ENCODE assay signal across 14 mouse cellular contexts in the genomic region with DNA sequence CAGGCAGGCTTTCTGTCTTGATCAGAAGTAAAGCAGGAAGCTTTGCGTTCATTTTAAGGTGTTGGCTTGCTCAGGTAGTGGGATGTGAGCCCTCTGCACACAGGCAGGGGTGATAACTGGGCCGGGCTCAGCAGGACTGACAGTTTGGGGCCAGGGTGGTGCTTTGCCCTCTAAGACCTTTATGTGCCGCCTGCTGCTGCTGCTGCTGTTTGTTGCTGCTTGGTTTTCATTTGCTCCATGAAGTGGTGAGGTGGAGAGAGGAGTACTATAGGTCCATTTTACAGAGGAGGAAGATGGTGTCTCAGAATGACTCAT. TPM values are rescaled to one million over a fixed set of nuclear protein-coding genes. Genes with fewer than 3 reads are reported as not detected.
DNase-seq lines count a peak whose midpoint lies in the region; ATAC-seq and TF ChIP-seq lines count a peak whose summit lies in the region.
"Had no signal": no experiment of that assay in that cellular context is flagged by ENCODE, and none has a peak within 500 bp of the region (broad histone marks: within the 10 kb centered on the region; RNA-seq: fewer than 3 reads in every experiment).

No protein-coding gene starts in this region.

- H3K4me3 ChIP-seq in hindbrain, embryonic 10.5 days = no peak overlapping the region
- no peak overlapping the region for H3K4me3 ChIP-seq in hindbrain, embryonic 12.5 days
- no peak overlapping the region for H3K4me3 ChIP-seq in embryonic facial prominence, embryonic 10.5 days
- H3K4me3 ChIP-seq in intestine, embryonic 15.5 days (replicated peaks) = no peak overlapping the region
- no peak overlapping the region for H3K4me3 ChIP-seq in liver, postnatal 0 days (ENCODE audit: low read depth, low read length)
- H3K4me3 ChIP-seq: limb, embryonic 15.5 days; myocyte had no signal

- DNase-seq in hindbrain, embryonic 10.5 days (ENCODE audit: low spot score) = no peak
- DNase-seq in embryonic facial prominence, embryonic 10.5 days (ENCODE audit: low spot score) = no peak
- DNase-seq in liver, postnatal 0 days = no peak
- DNase-seq in adrenal gland, postnatal 36 days = no peak
- no peak for DNase-seq in cerebellum, adult 9-10 months
- DNase-seq: adrenal gland, adult 2 months; kidney, postnatal 36 days; right cerebral cortex, postnatal 25 days; thymus, postnatal 4 days had no signal

- no peak for TF ChIP-seq EP300 in liver, postnatal 0 days (IDR thresholded peaks at IDR 0.05; ENCODE audit: low read depth)

- 79% methylated on average over 3 of the region's 3 CpGs for WGBS in hindbrain, embryonic 10.5 days
- WGBS in hindbrain, embryonic 12.5 days = 77% methylated on average over 3 of the region's 3 CpGs
- 77% methylated on average over 3 of the region's 3 CpGs for WGBS in embryonic facial prominence, embryonic 10.5 days
- WGBS in intestine, embryonic 15.5 days = 60% methylated on average over 3 of the region's 3 CpGs
- WGBS in liver, postnatal 0 days (ENCODE audit: insufficient replicate concordance) = 39% methylated on average over 3 of the region's 3 CpGs

- ATAC-seq in hindbrain, embryonic 12.5 days (ENCODE audit: low FRiP score) = no peak
- ATAC-seq in intestine, embryonic 15.5 days = peak; percentile 32; the same call in 1 of the 2 replicates
- no peak for ATAC-seq in liver, postnatal 0 days

- no peak for TF ChIP-seq CTCF in liver, postnatal 0 days (IDR thresholded peaks at IDR 0.05; ENCODE audit: low read depth)

- no peak overlapping the region for H3K4me2 ChIP-seq in hindbrain, embryonic 12.5 days (replicated peaks)
- no peak overlapping the region for H3K4me2 ChIP-seq in intestine, embryonic 15.5 days (replicated peaks)
- peak overlapping the region; percentile 59 for H3K4me2 ChIP-seq in liver, postnatal 0 days (ENCODE audit: low read depth, low read length)
- H3K4me2 ChIP-seq: limb, embryonic 15.5 days had no signal

- no peaks in the 10 kb centered on the region for H3K9me3 ChIP-seq in hindbrain, embryonic 10.5 days
- no peaks in the 10 kb centered on the region for H3K9me3 ChIP-seq in hindbrain, embryonic 12.5 days (replicated peaks)
- H3K9me3 ChIP-seq in embryonic facial prominence, embryonic 10.5 days = no peaks in the 10 kb centered on the region
- H3K9me3 ChIP-seq in intestine, embryonic 15.5 days = no peaks in the 10 kb centered on the region
- H3K9me3 ChIP-seq in liver, postnatal 0 days (ENCODE audit: low read length) = no peaks in the 10 kb centered on the region
- H3K9me3 ChIP-seq: limb, embryonic 15.5 days; megakaryocyte, embryonic 14.5 days had no signal

- H3K27me3 ChIP-seq in hindbrain, embryonic 10.5 days (ENCODE audit: insufficient read depth, poor library complexity, severe bottlenecking) = peaks cover 28% of the 10 kb centered on the region
- H3K27me3 ChIP-seq in hindbrain, embryonic 12.5 days = no peaks in the 10 kb centered on the region
- no peaks in the 10 kb centered on the region for H3K27me3 ChIP-seq in embryonic facial prominence, embryonic 10.5 days (replicated peaks; ENCODE audit: low read depth, poor library complexity, severe bottlenecking)
- H3K27me3 ChIP-seq in intestine, embryonic 15.5 days (replicated peaks) = no peaks in the 10 kb centered on the region
- no peaks in the 10 kb centered on the region for H3K27me3 ChIP-seq in liver, postnatal 0 days (ENCODE audit: insufficient read depth, low read length)
- H3K27me3 ChIP-seq: limb, embryonic 15.5 days had no signal

- H3K36me3 ChIP-seq in hindbrain, embryonic 10.5 days = no peaks in the 10 kb centered on the region
- H3K36me3 ChIP-seq in hindbrain, embryonic 12.5 days = no peaks in the 10 kb centered on the region
- no peaks in the 10 kb centered on the region for H3K36me3 ChIP-seq in embryonic facial prominence, embryonic 10.5 days (replicated peaks)
- no peaks in the 10 kb centered on the region for H3K36me3 ChIP-seq in intestine, embryonic 15.5 days
- no peaks in the 10 kb centered on the region; the same call in 1 of the 2 replicates for H3K36me3 ChIP-seq in liver, postnatal 0 days (replicated peaks; ENCODE audit: insufficient read depth, low read length)
- H3K36me3 ChIP-seq: limb, embryonic 15.5 days had no signal

- H3K9ac ChIP-seq in hindbrain, embryonic 12.5 days = no peak overlapping the region
- H3K9ac ChIP-seq in intestine, embryonic 15.5 days = no peak overlapping the region
- peak overlapping the region; percentile 53; the same call in 1 of the 2 replicates for H3K9ac ChIP-seq in liver, postnatal 0 days (replicated peaks)
- H3K9ac ChIP-seq: limb, embryonic 15.5 days had no signal

- peak overlapping the region; percentile 66 for H3K27ac ChIP-seq in hindbrain, embryonic 10.5 days
- no peak overlapping the region for H3K27ac ChIP-seq in hindbrain, embryonic 12.5 days
- peak overlapping the region; percentile 66; the same call in 1 of the 2 replicates for H3K27ac ChIP-seq in embryonic facial prominence, embryonic 10.5 days (replicated peaks)
- H3K27ac ChIP-seq in intestine, embryonic 15.5 days = no peak overlapping the region
- H3K27ac ChIP-seq in liver, postnatal 0 days (ENCODE audit: low read depth) = peak overlapping the region; percentile 95
- H3K27ac ChIP-seq: limb, embryonic 15.5 days had no signal

- H3K4me1 ChIP-seq in hindbrain, embryonic 10.5 days (replicated peaks) = peaks cover 45% of the 10 kb centered on the region
- H3K4me1 ChIP-seq in hindbrain, embryonic 12.5 days = peaks cover 7% of the 10 kb centered on the region
- H3K4me1 ChIP-seq in embryonic facial prominence, embryonic 10.5 days = peaks cover 29% of the 10 kb centered on the region
- H3K4me1 ChIP-seq in intestine, embryonic 15.5 days (replicated peaks) = peaks cover 13% of the 10 kb centered on the region; the same call in 1 of the 2 replicates
- H3K4me1 ChIP-seq in liver, postnatal 0 days (ENCODE audit: insufficient read depth) = peaks cover 97% of the 10 kb centered on the region
- H3K4me1 ChIP-seq: limb, embryonic 15.5 days had no signal

RNA-seq across cellular contexts. Expression of a gene that starts 24.6 kb away (rescaled TPM):
- polyA plus RNA-seq in hindbrain, embryonic 10.5 days (2016; fragmentation: Nextera tagmentation; extraction: Ambion mirVana) = 3.5 and 5.1 TPM in 2 replicates
- polyA plus RNA-seq in hindbrain, embryonic 12.5 days (2016; fragmentation: Nextera tagmentation; extraction: Ambion mirVana) = 3.7 and 3.8 TPM in 2 replicates
- polyA plus RNA-seq in embryonic facial prominence, embryonic 10.5 days (2016; fragmentation: Nextera tagmentation; extraction: Ambion mirVana) = 5.3 and 5.8 TPM in 2 replicates
- 6.0 and 7.2 TPM in 2 replicates for polyA plus RNA-seq in intestine, embryonic 15.5 days (2015; fragmentation: Nextera tagmentation; extraction: Ambion mirVana)
- polyA plus RNA-seq in liver, postnatal 0 days (2015; fragmentation: Nextera tagmentation; extraction: Ambion mirVana) = 21.6 and 23.4 TPM in 2 replicates
- 1 to 10 TPM; 7.5 to 9.3 TPM for total RNA-seq in adrenal gland, postnatal 36 days (2021)

RNA-seq across cellular contexts. Expression of a gene that starts 56.2 kb away (rescaled TPM):
- polyA plus RNA-seq in hindbrain, embryonic 10.5 days (2016; fragmentation: Nextera tagmentation; extraction: Ambion mirVana) = 138 and 149 TPM in 2 replicates
- polyA plus RNA-seq in hindbrain, embryonic 12.5 days (2016; fragmentation: Nextera tagmentation; extraction: Ambion mirVana) = 123 and 126 TPM in 2 replicates
- polyA plus RNA-seq in embryonic facial prominence, embryonic 10.5 days (2016; fragmentation: Nextera tagmentation; extraction: Ambion mirVana) = 159 and 162 TPM in 2 replicates
- 215 and 218 TPM in 2 replicates for polyA plus RNA-seq in intestine, embryonic 15.5 days (2015; fragmentation: Nextera tagmentation; extraction: Ambion mirVana)
- polyA plus RNA-seq in liver, postnatal 0 days (2015; fragmentation: Nextera tagmentation; extraction: Ambion mirVana) = 122 and 133 TPM in 2 replicates
- total RNA-seq in adrenal gland, postnatal 36 days (2021) = 10 to 100 TPM; 69.2 to 89.1 TPM

RNA-seq across cellular contexts. Expression of a gene that starts 56.2 kb away (rescaled TPM):
- polyA plus RNA-seq in hindbrain, embryonic 10.5 days (2016; fragmentation: Nextera tagmentation; extraction: Ambion mirVana) = 128 and 136 TPM in 2 replicates
- polyA plus RNA-seq in hindbrain, embryonic 12.5 days (2016; fragmentation: Nextera tagmentation; extraction: Ambion mirVana) = 130 and 139 TPM in 2 replicates
- 124 and 129 TPM in 2 replicates for polyA plus RNA-seq in embryonic facial prominence, embryonic 10.5 days (2016; fragmentation: Nextera tagmentation; extraction: Ambion mirVana)
- 137 and 144 TPM in 2 replicates for polyA plus RNA-seq in intestine, embryonic 15.5 days (2015; fragmentation: Nextera tagmentation; extraction: Ambion mirVana)
- 30.4 and 34.5 TPM in 2 replicates for polyA plus RNA-seq in liver, postnatal 0 days (2015; fragmentation: Nextera tagmentation; extraction: Ambion mirVana)
- 100 to 1,000 TPM; 118 to 119 TPM for total RNA-seq in adrenal gland, postnatal 36 days (2021)

Comparison
In these comparisons a context has a peak if more than half of its experiments do, and no peak if none do; other contexts are left out.
1. H3K27ac ChIP-seq: peak in hindbrain, embryonic 10.5 days (single experiment), embryonic facial prominence, embryonic 10.5 days (single experiment) and liver, postnatal 0 days (single experiment); none in hindbrain, embryonic 12.5 days (single experiment) and intestine, embryonic 15.5 days (single experiment).